Mouse (Mus musculus) heart, embryonic 11.5 days (tissue): ENCODE measurements around the gene Suclg2. TPM values are rescaled to one million over a fixed set of nuclear protein-coding genes. Genes with fewer than 3 reads are reported as not detected.

ENCODE experiments used
- ATAC-seq: fragments of 200-750 bp; cut with Nextera tagmentation; replicated peaks from 2 replicates; pipeline ENCODE4 v1.8.0; 2017; ENCODE audit warnings: moderate library complexity; ENCODE audit not compliant: insufficient number of reproducible peaks, low FRiP score, low TSS enrichment
- H3K27ac ChIP-seq: fragments of 300-500 bp; sonication (generic); 2 replicates; pipeline ENCODE4 v1.5.1; 2014; ENCODE audit warnings: mild to moderate bottlenecking, low read depth, low read length
- H3K27me3 ChIP-seq: fragments of 300-500 bp; sonication (generic); 2 replicates; pipeline ENCODE4 v1.6.1; 2014; ENCODE audit warnings: mild to moderate bottlenecking, low read length, mixed read lengths; ENCODE audit not compliant: control insufficient read depth, insufficient read depth
- H3K36me3 ChIP-seq: fragments of 300-500 bp; sonication (generic); 2 replicates; pipeline ENCODE4 v1.6.1; 2014; ENCODE audit warnings: mild to moderate bottlenecking, low read length, moderate library complexity, mixed read lengths; ENCODE audit not compliant: control insufficient read depth, insufficient read depth
- H3K4me1 ChIP-seq: fragments of 300-500 bp; sonication (generic); 2 replicates; pipeline ENCODE4 v1.6.1; 2014; ENCODE audit warnings: low read length; ENCODE audit not compliant: control insufficient read depth, insufficient read depth
- H3K4me2 ChIP-seq: fragments of 300-500 bp; sonication (generic); 2 replicates; pipeline ENCODE4 v1.6.1; 2014; ENCODE audit warnings: mild to moderate bottlenecking, moderate library complexity
- H3K4me3 ChIP-seq: fragments of 300-500 bp; sonication (generic); 2 replicates; pipeline ENCODE4 v1.5.1; 2014; ENCODE audit warnings: low read depth, low read length
- H3K9ac ChIP-seq: fragments of 300-500 bp; sonication (generic); 2 replicates; pipeline ENCODE4 v1.6.1; 2014; ENCODE audit warnings: mild to moderate bottlenecking, low read depth, low read length, moderate library complexity
- H3K9me3 ChIP-seq: fragments of 300-500 bp; sonication (generic); replicated peaks from 2 replicates; pipeline ENCODE4 v1.6.1; 2016; ENCODE audit warnings: low read length; ENCODE audit not compliant: control insufficient read depth
- WGBS: fragments of 180-500 bp; shearing (Covaris S2); extraction: QIAGEN DNeasy Blood & Tissue Kit; methylation state at CpG from one replicate; pipeline ENCODE4 v1.1.7; 2014; ENCODE audit not compliant: insufficient replicate concordance; 5-methylcytosine and 5-hydroxymethylcytosine counted together
- polyA plus RNA-seq: library from polyadenylated mRNA; unstranded; fragments of >200 nt; fragmentation: Nextera tagmentation; extraction: Ambion mirVana; gene quantifications from 2 replicates; pipeline ENCODE4 v1.2.1, GENCODE M21; 2014

Suclg2 gene
- polyA plus RNA-seq, 1 experiment from 2014 or later = 90.5 TPM

DNA sequence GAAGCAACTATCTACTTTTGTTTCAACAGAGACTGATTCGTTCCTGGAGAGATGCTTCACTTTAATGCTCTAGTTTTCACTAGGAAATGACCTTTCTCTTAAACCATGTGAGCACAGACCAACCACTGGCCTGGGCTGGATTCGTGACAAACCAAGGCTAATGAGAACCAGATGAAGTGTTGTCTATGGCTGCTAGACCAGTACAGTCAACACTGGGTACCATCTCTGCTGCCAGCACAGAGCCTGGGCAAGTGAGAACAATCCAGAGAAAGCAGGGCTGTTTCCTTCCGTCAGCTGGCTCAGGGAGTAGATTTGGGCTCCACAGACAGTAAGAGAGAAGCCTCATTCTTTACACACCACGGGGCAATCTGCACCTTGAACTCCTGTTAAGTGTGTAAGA is 143.1 kb downstream of the Suclg2 start:
- no peaks in the 10 kb centered on the region for H3K36me3 ChIP-seq
- no peak overlapping the region for H3K27ac ChIP-seq
- H3K4me1 ChIP-seq = no peaks in the 10 kb centered on the region
- WGBS = 54% methylated on average over 4 of the region's 4 CpGs
- H3K4me2 ChIP-seq = no peak overlapping the region
- H3K9me3 ChIP-seq = no peaks in the 10 kb centered on the region
- ATAC-seq = no peak
- no peak overlapping the region for H3K4me3 ChIP-seq
- no peaks in the 10 kb centered on the region for H3K27me3 ChIP-seq
- no peak overlapping the region for H3K9ac ChIP-seq

DNA sequence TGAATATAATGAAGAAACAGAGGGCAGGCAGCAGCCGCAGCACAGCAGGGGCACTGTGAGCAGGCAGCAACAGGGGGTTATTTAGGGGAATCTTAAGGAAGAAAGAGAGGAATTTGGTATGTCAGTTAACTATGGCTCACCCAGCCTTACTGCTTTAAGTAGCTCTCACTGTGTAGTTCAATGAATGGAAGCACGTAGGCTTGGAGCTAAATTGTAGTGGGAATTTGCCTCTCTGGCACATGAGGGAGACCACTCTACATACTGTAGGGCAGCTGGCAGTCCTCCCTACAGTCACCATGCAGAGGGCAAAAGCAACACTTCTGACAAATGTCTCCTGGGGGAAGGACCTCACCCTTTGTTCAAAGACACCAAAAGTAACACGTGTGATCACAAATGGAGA is 143.7 kb downstream of the Suclg2 start:
- 48% methylated on average over 3 of the region's 3 CpGs for WGBS

DNA sequence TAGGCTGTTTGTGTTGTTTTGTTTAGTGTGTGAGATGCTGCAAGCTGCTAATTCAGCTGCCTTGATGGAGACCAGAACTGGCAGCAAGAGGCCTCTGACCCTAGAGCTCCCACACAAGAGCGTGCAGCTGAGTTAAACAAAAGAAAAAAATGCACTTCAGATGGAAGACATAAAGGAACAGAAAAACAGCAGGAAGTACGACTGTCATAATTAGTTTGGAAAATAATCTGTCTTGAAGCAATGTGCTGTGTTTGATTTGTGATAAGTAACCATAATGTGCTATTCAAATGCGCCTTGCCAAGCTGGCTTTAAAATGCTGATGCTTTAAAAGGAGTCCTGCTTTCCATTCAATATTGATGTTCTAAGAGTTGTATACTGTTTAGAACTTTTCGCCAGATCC is 144.2 kb downstream of the Suclg2 start:
- H3K36me3 ChIP-seq = no peaks in the 10 kb centered on the region
- WGBS = 65% methylated on average over 4 of the region's 4 CpGs

More for the DNA sequence above, 143.7 kb downstream of the Suclg2 start:
- no peak overlapping the region for H3K9ac ChIP-seq
- H3K4me1 ChIP-seq = no peaks in the 10 kb centered on the region
- no peak for ATAC-seq
- no peak overlapping the region for H3K4me2 ChIP-seq
- H3K4me3 ChIP-seq = no peak overlapping the region
- no peak overlapping the region for H3K27ac ChIP-seq
- no peaks in the 10 kb centered on the region for H3K9me3 ChIP-seq
- no peaks in the 10 kb centered on the region for H3K27me3 ChIP-seq
- no peaks in the 10 kb centered on the region for H3K36me3 ChIP-seq

DNA sequence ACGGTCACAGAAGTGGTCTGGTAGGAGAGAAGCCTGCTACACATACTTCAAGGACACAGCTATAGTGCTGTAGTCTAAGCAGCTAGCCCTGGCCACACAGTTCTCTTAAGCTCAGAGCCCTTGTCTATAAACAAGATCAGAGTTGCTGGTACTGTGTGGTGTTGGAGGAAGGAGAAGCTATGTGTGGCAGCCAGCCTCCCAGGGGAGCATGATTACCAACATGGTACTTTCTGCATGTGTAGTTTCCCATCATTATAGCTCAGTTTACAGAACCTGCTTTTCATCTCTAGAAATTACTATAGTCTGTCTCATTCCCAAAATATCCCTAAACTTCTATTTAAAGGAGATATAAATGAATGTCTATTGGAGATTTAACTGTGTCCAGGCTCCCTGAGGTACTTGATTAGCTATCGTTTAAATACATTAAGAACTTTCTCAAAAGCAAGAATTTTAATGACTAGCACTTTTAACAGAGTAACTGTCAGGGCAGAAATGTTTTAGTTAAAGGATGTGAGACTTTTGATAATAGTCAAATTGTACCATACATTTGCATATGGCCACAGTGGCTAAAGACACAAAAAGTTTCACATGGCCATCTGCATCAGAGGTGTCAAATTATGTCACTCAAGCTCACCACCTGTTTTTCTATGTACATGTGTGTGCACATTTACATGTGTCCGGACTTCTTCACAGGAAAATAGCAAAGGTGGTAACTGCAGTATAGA is 145.4 kb downstream of the Suclg2 start:
- Histone ChIP-seq H3K9ac (no peak overlapping the region), H3K27me3 (no peaks in the 10 kb centered on the region), H3K4me2 (no peak overlapping the region), H3K9me3 (no peaks in the 10 kb centered on the region), H3K4me3 (no peak overlapping the region), H3K4me1 (no peaks in the 10 kb centered on the region), H3K36me3 (no peaks in the 10 kb centered on the region), H3K27ac (no peak overlapping the region)
- WGBS = 80% methylated on average over 3 of the region's 3 CpGs
- no peak for ATAC-seq

More for the DNA sequence above, 144.2 kb downstream of the Suclg2 start:
- no peak for ATAC-seq
- H3K4me2 ChIP-seq = no peak overlapping the region
- H3K4me1 ChIP-seq = no peaks in the 10 kb centered on the region
- no peak overlapping the region for H3K27ac ChIP-seq
- no peak overlapping the region for H3K4me3 ChIP-seq
- H3K27me3 ChIP-seq = no peaks in the 10 kb centered on the region
- no peaks in the 10 kb centered on the region for H3K9me3 ChIP-seq
- no peak overlapping the region for H3K9ac ChIP-seq

DNA sequence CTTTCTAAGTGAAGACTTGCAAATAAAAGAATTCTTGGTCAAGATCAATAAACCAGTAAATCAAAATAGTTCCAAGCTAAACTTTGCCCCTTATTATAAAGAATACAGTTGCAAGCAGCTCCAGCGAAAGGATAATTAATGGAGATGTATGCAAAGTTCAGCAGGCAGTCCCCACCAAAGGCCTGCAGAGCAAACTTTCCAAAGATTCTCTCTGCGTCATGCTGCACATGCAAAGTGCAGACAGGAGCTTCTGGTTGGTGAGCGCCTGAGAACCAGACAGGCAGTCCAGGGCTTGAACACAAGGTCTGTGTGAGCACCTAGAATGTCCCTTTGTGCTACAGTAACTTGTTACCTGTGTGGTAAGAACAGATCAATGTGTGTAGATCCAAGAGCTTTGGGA is 147.0 kb downstream of the Suclg2 start:
- no peaks in the 10 kb centered on the region for H3K36me3 ChIP-seq
- WGBS = 71% methylated on average over 3 of the region's 3 CpGs

DNA sequence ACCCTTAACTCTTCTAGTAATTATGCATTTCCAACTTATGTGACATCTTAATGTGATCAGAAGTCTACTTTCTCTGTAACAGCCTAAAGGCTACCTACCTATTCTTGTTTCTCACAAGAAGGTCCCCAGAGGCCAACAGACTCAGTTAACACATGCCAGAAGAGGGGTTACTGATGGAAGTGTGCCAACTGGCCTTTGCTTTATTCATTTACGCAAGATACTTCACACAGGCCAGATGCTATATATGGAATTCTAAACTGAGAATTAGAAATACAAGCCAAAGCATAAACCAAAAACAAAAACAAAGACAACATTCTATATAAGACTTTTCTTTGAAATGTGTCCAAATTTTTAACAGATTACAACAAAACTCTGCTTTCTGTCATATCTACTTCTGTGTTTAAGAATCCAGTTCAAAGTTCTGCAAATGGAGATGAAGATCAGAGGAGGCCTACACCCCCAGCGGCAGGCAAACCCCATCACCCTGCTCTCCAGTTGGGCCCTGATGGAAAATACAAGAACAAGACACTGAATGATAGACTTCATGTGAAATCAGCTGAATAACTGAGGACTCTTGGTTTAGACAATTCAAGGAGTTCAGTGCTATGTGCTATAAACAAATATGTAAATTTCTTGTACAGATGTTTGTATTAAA is 155.1 kb downstream of the Suclg2 start:
- Histone ChIP-seq H3K27me3 (no peaks in the 10 kb centered on the region), H3K4me2 (no peak overlapping the region), H3K4me3 (no peak overlapping the region), H3K36me3 (no peaks in the 10 kb centered on the region), H3K9me3 (no peaks in the 10 kb centered on the region), H3K9ac (no peak overlapping the region), H3K27ac (no peak overlapping the region), H3K4me1 (no peaks in the 10 kb centered on the region)
- ATAC-seq = no peak
- 89% methylated on average over 2 of the region's 2 CpGs for WGBS

More for the DNA sequence above, 147.0 kb downstream of the Suclg2 start:
- Histone ChIP-seq H3K27ac (no peak overlapping the region), H3K9me3 (no peaks in the 10 kb centered on the region), H3K27me3 (no peaks in the 10 kb centered on the region), H3K4me2 (no peak overlapping the region), H3K9ac (no peak overlapping the region), H3K4me1 (no peaks in the 10 kb centered on the region), H3K4me3 (no peak overlapping the region)
- ATAC-seq = no peak

DNA sequence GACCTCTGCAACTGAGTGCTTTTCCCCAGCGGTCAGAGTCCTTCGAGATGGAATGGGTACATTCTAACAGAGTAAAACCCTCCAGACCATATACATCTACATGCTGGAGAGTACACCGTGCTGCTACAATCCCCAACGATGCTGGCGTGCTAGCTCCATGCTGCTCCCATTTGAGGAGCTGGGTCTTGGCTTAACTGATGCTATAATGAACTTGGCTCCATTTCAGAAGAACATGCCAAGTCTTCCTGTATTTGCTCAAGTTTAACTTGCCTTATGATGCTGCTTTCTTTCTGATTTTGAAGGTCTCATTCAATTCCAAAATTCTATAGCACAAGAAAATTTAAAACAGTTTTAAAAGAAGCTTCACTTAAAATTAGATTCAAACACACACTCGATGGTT is 162.3 kb downstream of the Suclg2 start:
- H3K27ac ChIP-seq = no peak overlapping the region
- no peak overlapping the region for H3K9ac ChIP-seq
- no peak overlapping the region for H3K4me3 ChIP-seq
- 86% methylated on average over 6 of the region's 6 CpGs for WGBS
- no peaks in the 10 kb centered on the region for H3K9me3 ChIP-seq
- H3K4me1 ChIP-seq = peaks cover 4% of the 10 kb centered on the region
- H3K4me2 ChIP-seq = no peak overlapping the region
- H3K36me3 ChIP-seq = no peaks in the 10 kb centered on the region
- no peak for ATAC-seq
- H3K27me3 ChIP-seq = no peaks in the 10 kb centered on the region

DNA sequence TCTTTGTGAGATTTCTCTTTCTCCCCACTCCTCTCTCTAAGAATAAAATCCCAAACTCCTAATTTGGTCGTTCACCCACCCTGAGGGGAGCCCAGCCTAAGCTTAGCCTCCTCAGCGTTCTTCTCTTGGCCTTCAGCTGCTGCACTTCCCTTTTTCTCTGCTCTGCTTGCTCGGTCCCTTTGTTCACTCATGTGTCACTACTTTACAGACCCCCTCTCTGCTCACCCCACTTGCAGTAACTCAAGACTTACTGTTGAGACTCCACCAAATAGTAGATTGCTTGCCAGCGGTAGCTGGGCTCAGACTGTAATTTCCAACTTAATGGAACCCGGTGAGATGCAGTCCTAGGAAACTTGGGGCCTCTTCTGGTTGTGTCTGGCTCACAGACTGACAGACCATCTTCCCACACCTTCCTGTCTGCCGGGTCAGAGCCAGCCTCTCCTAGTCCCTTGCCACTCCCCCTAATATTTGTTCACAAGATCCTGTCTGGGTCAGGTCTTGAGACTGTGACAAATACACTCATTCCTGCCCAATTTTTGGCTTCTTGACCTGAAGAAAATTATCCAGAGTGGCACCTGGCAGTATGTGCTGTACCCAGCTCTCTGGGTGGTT is 166.2 kb downstream of the Suclg2 start:
- 49% methylated on average over 6 of the region's 6 CpGs for WGBS
- H3K27ac ChIP-seq = no peak overlapping the region

More for the DNA sequence above, 166.2 kb downstream of the Suclg2 start:
- Histone ChIP-seq H3K36me3 (no peaks in the 10 kb centered on the region), H3K27me3 (no peaks in the 10 kb centered on the region), H3K4me2 (no peak overlapping the region), H3K4me1 (peaks cover 9% of the 10 kb centered on the region), H3K9me3 (no peaks in the 10 kb centered on the region), H3K9ac (no peak overlapping the region), H3K4me3 (no peak overlapping the region)
- no peak for ATAC-seq
